Mouse (Mus musculus): ENCODE data around the gene Rap1a. TPM values are rescaled to one million over a fixed set of nuclear protein-coding genes. Genes with fewer than 3 reads are reported as not detected.
A peak's percentile ranks its signal among the peaks of the same experiment; 100 is the strongest.

The Rap1a gene
- polyA plus RNA-seq, 2 experiments: 37.4 to 86.2 TPM

- Histone ChIP-seq H3K36me3 (replicated peaks; ENCODE audit: control insufficient read depth, insufficient read depth, low read depth) (no peaks in the 10 kb centered on the region; the same call in none of the 2 replicates), H3K27me3 (ENCODE audit: control insufficient read depth, insufficient read depth, low read length) (no peaks in the 10 kb centered on the region), H3K9me3 (ENCODE audit: control insufficient read depth, low read length) (no peaks in the 10 kb centered on the region), H3K27ac (no peak overlapping the region), H3K4me1 (replicated peaks; ENCODE audit: control insufficient read depth in 2 of 2, insufficient read depth in 2 of 2, low read length in 1 of 2) (peaks cover 0 to 7% of the 10 kb centered on the region in 2 experiments; a peak in 2 of 4 replicates), H3K4me3 (ENCODE audit: insufficient read depth in 1 of 2, low read depth in 2 of 2, low read length in 2 of 2) (no peak overlapping the region), H3K9ac (replicated peaks) (no peak overlapping the region), H3K4me2 (ENCODE audit: low read depth) (no peak overlapping the region)
- TF ChIP-seq CTCF (IDR thresholded peaks at IDR 0.05; ENCODE audit: low read depth): peak; percentile 44
- TF ChIP-seq EP300 (IDR thresholded peaks at IDR 0.05; ENCODE audit: low read depth): no peak
- ATAC-seq (ENCODE audit: insufficient read depth) (no peak), DNase-seq (ENCODE audit: low read depth in 3 of 3, low spot score in 3 of 3) (no peak)
Observed at GRCm38 (mm10) chr3:105785865-105786264, 15.3 kb downstream of the Rap1a start.

GRCm38 (mm10) chr3:105783809-105784208, 17.3 kb downstream of the Rap1a start:
- TF ChIP-seq EP300 (IDR thresholded peaks at IDR 0.05; ENCODE audit: low read depth) (no peak), CTCF (IDR thresholded peaks at IDR 0.05; ENCODE audit: low read depth) (no peak)
- ATAC-seq (ENCODE audit: insufficient read depth): no peak
- H3K27me3 ChIP-seq (ENCODE audit: control insufficient read depth, insufficient read depth, low read length): no peaks in the 10 kb centered on the region
- H3K9ac ChIP-seq (replicated peaks): no peak overlapping the region
- H3K36me3 ChIP-seq (replicated peaks; ENCODE audit: control insufficient read depth, insufficient read depth, low read depth): no peaks in the 10 kb centered on the region; the same call in none of the 2 replicates
- 73% methylated on average over 1 of the region's 1 CpGs for WGBS (ENCODE audit: insufficient replicate concordance)
- DNase-seq (ENCODE audit: low read depth in 3 of 3, low spot score in 3 of 3): no peak
- H3K4me1 ChIP-seq (replicated peaks; ENCODE audit: control insufficient read depth in 2 of 2, insufficient read depth in 2 of 2, low read length in 1 of 2): peaks cover 0 to 7% of the 10 kb centered on the region in 2 experiments; a peak in 2 of 4 replicates
- no peak overlapping the region for H3K4me3 ChIP-seq (ENCODE audit: insufficient read depth in 1 of 2, low read depth in 2 of 2, low read length in 2 of 2)
- no peaks in the 10 kb centered on the region for H3K9me3 ChIP-seq (ENCODE audit: control insufficient read depth, low read length)
- no peak overlapping the region for H3K4me2 ChIP-seq (ENCODE audit: low read depth)
- no peak overlapping the region for H3K27ac ChIP-seq

GRCm38 (mm10) chr3:105782406-105782805, 18.7 kb downstream of the Rap1a start:
- Histone ChIP-seq H3K36me3 (replicated peaks; ENCODE audit: control insufficient read depth, insufficient read depth, low read depth) (no peaks in the 10 kb centered on the region; the same call in none of the 2 replicates), H3K27me3 (ENCODE audit: control insufficient read depth, insufficient read depth, low read length) (no peaks in the 10 kb centered on the region), H3K9me3 (ENCODE audit: control insufficient read depth, low read length) (no peaks in the 10 kb centered on the region), H3K4me3 (ENCODE audit: insufficient read depth in 1 of 2, low read depth in 2 of 2, low read length in 2 of 2) (no peak overlapping the region), H3K27ac (no peak overlapping the region), H3K9ac (replicated peaks) (no peak overlapping the region), H3K4me1 (replicated peaks; ENCODE audit: control insufficient read depth in 2 of 2, insufficient read depth in 2 of 2, low read length in 1 of 2) (peaks cover 0 to 9% of the 10 kb centered on the region in 2 experiments; a peak in 2 of 4 replicates), H3K4me2 (ENCODE audit: low read depth) (no peak overlapping the region)
- 72% methylated on average over 7 of the region's 7 CpGs for WGBS (ENCODE audit: insufficient replicate concordance)
- ATAC-seq (ENCODE audit: insufficient read depth): no peak
- TF ChIP-seq EP300 (IDR thresholded peaks at IDR 0.05; ENCODE audit: low read depth) (no peak), CTCF (IDR thresholded peaks at IDR 0.05; ENCODE audit: low read depth) (no peak)
- no peak for DNase-seq (ENCODE audit: low read depth in 3 of 3, low spot score in 3 of 3)

- Histone ChIP-seq H3K9me3 (ENCODE audit: control insufficient read depth, low read length) (no peaks in the 10 kb centered on the region), H3K27ac (no peak overlapping the region), H3K27me3 (ENCODE audit: control insufficient read depth, insufficient read depth, low read length) (no peaks in the 10 kb centered on the region), H3K4me3 (ENCODE audit: insufficient read depth in 1 of 2, low read depth in 2 of 2, low read length in 2 of 2) (no peak overlapping the region), H3K4me2 (ENCODE audit: low read depth) (no peak overlapping the region), H3K9ac (replicated peaks) (no peak overlapping the region), H3K4me1 (replicated peaks; ENCODE audit: control insufficient read depth in 2 of 2, insufficient read depth in 2 of 2, low read length in 1 of 2) (peaks cover 0 to 5% of the 10 kb centered on the region in 2 experiments; a peak in 2 of 4 replicates), H3K36me3 (replicated peaks; ENCODE audit: control insufficient read depth, insufficient read depth, low read depth) (no peaks in the 10 kb centered on the region)
- 96% methylated on average over 3 of the region's 3 CpGs for WGBS (ENCODE audit: insufficient replicate concordance)
- TF ChIP-seq EP300 (IDR thresholded peaks at IDR 0.05; ENCODE audit: low read depth) (no peak), CTCF (IDR thresholded peaks at IDR 0.05; ENCODE audit: low read depth) (no peak)
- DNase-seq (ENCODE audit: low read depth in 3 of 3, low spot score in 3 of 3) (no peak), ATAC-seq (ENCODE audit: insufficient read depth) (no peak)
Observed at GRCm38 (mm10) chr3:105777997-105778396, 23.1 kb downstream of the Rap1a start.

GRCm38 (mm10) chr3:105774496-105774895, 26.6 kb downstream of the Rap1a start:
- Histone ChIP-seq H3K27me3 (ENCODE audit: control insufficient read depth, insufficient read depth, low read length) (no peaks in the 10 kb centered on the region), H3K4me1 (replicated peaks; ENCODE audit: control insufficient read depth in 2 of 2, insufficient read depth in 2 of 2, low read length in 1 of 2) (peaks cover 2 to 8% of the 10 kb centered on the region in 2 experiments; a peak in 3 of 4 replicates), H3K4me2 (ENCODE audit: low read depth) (no peak overlapping the region), H3K36me3 (replicated peaks; ENCODE audit: control insufficient read depth, insufficient read depth, low read depth) (no peaks in the 10 kb centered on the region), H3K27ac (no peak overlapping the region), H3K9ac (replicated peaks) (no peak overlapping the region), H3K9me3 (ENCODE audit: control insufficient read depth, low read length) (no peaks in the 10 kb centered on the region), H3K4me3 (ENCODE audit: insufficient read depth in 1 of 2, low read depth in 2 of 2, low read length in 2 of 2) (no peak overlapping the region)
- ATAC-seq (ENCODE audit: insufficient read depth) (no peak), DNase-seq (ENCODE audit: low read depth in 3 of 3, low spot score in 3 of 3) (no peak)
- TF ChIP-seq EP300 (IDR thresholded peaks at IDR 0.05; ENCODE audit: low read depth) (no peak), CTCF (IDR thresholded peaks at IDR 0.05; ENCODE audit: low read depth) (no peak)

Measured in liver, embryonic 14.5 days (tissue).